Mouse (Mus musculus) kidney, adult 18-20 months (tissue): ENCODE data around the gene Fam83d.
"Not testable (repeated sequence)": the region's sequence is repeated elsewhere in the genome, so short reads cannot be mapped to it uniquely, and the experiment has no call there.

Source experiments
- DNase-seq: peaks from one replicate; pipeline ENCODE4 v3.0.0; 2021

The Fam83d gene

GRCm38 (mm10) chr2:158767742-158768339 lies at the start of gene Fam83d:
TSS of gene Fam83d (plus strand) at chr2:158768093.
- DNase-seq: peak; percentile 93

GRCm38 (mm10) chr2:158718816-158719549 lies 48.9 kb upstream of the Fam83d start:
- peak; percentile 73 for DNase-seq

- peak; percentile 85 for DNase-seq
Observed at GRCm38 (mm10) chr2:158720715-158721370, 47.0 kb upstream of the Fam83d start.

GRCm38 (mm10) chr2:158721481-158721880 lies 46.4 kb upstream of the Fam83d start:
- no peak for DNase-seq

- no peak for DNase-seq
Observed at GRCm38 (mm10) chr2:158722135-158722534, 45.8 kb upstream of the Fam83d start.

- no peak for DNase-seq
Observed at GRCm38 (mm10) chr2:158722991-158723551, 44.8 kb upstream of the Fam83d start.

GRCm38 (mm10) chr2:158723806-158724205 lies 44.1 kb upstream of the Fam83d start:
- DNase-seq: no peak

- DNase-seq: no peak
Observed at GRCm38 (mm10) chr2:158726252-158726651, 41.6 kb upstream of the Fam83d start.

GRCm38 (mm10) chr2:158728061-158728815 lies 39.7 kb upstream of the Fam83d start:
- no peak for DNase-seq

GRCm38 (mm10) chr2:158730896-158731295 lies 37.0 kb upstream of the Fam83d start:
- DNase-seq: no peak

GRCm38 (mm10) chr2:158732521-158732920 lies 35.4 kb upstream of the Fam83d start:
- DNase-seq: no peak

GRCm38 (mm10) chr2:158733136-158733535 lies 34.8 kb upstream of the Fam83d start:
- no peak for DNase-seq

- DNase-seq: no peak
Observed at GRCm38 (mm10) chr2:158733914-158734313, 34.0 kb upstream of the Fam83d start.

GRCm38 (mm10) chr2:158734500-158735152 lies 33.3 kb upstream of the Fam83d start:
- peak; percentile 78 for DNase-seq

- no peak for DNase-seq
Observed at GRCm38 (mm10) chr2:158735340-158735739, 32.6 kb upstream of the Fam83d start.

- not testable (repeated sequence) for DNase-seq
Observed at GRCm38 (mm10) chr2:158736247-158736646, 31.6 kb upstream of the Fam83d start.

- DNase-seq: no peak
Observed at GRCm38 (mm10) chr2:158738591-158738990, 29.3 kb upstream of the Fam83d start.

- no peak for DNase-seq
Observed at GRCm38 (mm10) chr2:158739113-158739512, 28.8 kb upstream of the Fam83d start.

- DNase-seq: no peak
Observed at GRCm38 (mm10) chr2:158741011-158741501, 26.8 kb upstream of the Fam83d start.

- DNase-seq: no peak
Observed at GRCm38 (mm10) chr2:158742431-158742830, 25.5 kb upstream of the Fam83d start.

GRCm38 (mm10) chr2:158743518-158744141 lies 24.3 kb upstream of the Fam83d start:
- DNase-seq: no peak

- DNase-seq: peak; percentile 35
Observed at GRCm38 (mm10) chr2:158745049-158745482, 22.8 kb upstream of the Fam83d start.
